Mouse (Mus musculus): ENCODE data around the gene Rnf169.

DNA sequence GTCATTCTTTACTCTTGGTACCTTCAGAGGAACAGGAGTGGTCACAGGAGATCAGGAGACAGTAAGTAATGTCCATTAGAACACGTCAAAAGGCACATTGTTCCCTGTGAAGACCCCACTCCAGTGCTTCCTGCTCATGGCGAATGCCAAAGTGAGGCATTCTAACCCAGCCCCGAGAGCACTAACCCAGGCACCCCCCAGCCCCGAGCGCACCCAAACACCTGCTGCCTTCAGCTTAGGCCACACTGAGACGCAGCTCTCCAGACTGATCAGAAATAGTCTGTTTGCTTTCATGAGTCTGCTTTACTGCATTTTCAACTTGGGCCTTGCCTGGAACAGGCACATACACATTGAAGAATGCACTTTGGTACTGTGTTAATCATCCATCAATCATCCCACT lies 60.3 kb downstream of the Rnf169 start:
- TF ChIP-seq CTCF (IDR thresholded peaks at IDR 0.05; ENCODE audit: borderline replicate concordance, insufficient read depth, low read depth, low read length) = no peak
- TF ChIP-seq POLR2A (IDR thresholded peaks at IDR 0.05; ENCODE audit: borderline replicate concordance, insufficient read depth, low read length) = no peak
